Mouse (Mus musculus): Measurements from ENCODE around the gene Gabrr1.
A peak's percentile ranks its signal among the peaks of the same experiment; 100 is the strongest.
"Not testable (repeated sequence)": the region's sequence is repeated elsewhere in the genome, so short reads cannot be mapped to it uniquely, and the experiment has no call there.

Gabrr1 gene

DNA sequence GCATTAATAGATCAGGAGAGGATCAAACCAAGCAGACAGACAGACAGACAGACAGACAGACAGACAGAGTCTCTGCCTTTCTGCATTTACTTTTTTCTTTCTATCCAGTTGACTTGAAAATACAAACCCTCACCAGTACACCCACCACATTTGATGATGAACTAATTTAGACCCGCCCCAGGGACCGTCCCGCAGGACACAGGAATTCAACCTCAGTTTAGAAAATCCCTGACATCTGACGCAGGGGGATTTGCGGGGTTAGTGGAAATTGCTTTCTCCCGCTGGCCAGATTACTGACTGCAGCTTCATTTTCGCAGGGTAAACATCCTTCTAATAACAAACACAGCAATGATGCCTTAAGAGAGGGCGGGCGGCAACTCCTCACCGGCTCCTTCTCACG lies at the start of gene Gabrr1:
Gabrr1 (plus strand) TSS at position 301 of the 400 bp plus-strand sequence.
- DNase-seq (ENCODE audit: low spot score in 2 of 2) = no peak

DNA sequence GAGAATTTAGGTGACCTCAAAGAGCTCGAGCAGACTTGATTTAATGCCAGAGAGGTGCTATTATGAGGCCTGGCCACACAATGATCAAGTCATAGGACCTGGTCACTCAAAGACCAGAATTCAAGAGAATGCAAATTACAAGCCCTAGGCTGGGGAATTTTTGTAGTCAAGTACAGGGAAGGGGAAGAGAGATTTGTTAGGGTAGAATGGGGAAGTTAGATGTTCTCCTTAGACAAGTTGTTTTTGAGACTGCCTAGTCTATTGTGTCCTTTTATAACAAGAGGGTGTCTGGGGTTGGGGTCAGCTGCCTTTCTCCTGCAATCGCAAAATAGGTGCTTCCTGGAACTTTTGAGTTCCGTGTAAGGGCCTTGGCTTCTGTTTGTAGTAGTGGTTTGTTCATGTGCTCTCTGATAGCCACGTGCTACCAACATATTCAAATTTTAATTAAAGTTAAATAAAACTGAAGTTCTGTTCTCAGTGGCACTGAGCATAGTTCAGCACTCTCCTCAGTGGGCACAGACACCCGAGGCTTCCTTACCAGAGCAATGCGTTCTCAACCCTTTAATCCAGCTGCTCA lies 33.1 kb upstream of the Gabrr1 start:
- no peak for DNase-seq (ENCODE audit: low spot score in 2 of 2)

DNA sequence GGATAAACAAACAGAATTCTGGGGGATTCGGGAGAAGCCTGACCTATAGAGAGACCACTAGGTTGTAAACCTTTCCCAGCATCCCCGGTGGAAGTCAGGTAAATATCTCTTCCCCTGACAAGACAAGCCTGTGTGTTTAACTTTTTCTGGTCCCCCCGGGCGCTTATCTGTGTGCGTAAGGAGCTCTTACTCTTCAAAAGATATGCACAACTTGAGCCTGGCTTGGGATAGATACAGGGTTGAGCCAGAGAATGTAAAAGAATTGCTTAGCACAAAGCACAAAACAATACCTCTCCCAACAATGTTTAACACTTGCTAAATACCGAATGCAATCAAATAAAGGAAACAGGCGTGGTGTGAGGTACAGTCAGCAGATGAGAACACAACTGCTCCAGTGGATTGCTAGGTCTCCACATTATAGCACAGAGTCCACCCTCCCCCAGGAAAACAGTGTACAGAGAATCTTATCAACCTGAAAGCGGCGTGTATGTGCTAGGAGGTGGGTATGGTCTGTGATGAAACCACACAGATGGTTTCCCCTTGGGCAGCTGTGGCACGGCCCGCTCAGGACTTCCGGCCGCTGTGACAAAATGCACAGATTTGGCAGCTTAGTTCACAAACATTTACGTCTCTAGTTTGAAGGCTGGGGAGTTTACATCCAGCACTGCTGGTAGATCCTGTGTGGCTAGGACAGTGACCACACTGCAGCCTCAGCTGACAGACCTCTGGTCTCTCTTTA lies 22.4 kb upstream of the Gabrr1 start:
- DNase-seq (ENCODE audit: low spot score in 2 of 2) = no peak

DNA sequence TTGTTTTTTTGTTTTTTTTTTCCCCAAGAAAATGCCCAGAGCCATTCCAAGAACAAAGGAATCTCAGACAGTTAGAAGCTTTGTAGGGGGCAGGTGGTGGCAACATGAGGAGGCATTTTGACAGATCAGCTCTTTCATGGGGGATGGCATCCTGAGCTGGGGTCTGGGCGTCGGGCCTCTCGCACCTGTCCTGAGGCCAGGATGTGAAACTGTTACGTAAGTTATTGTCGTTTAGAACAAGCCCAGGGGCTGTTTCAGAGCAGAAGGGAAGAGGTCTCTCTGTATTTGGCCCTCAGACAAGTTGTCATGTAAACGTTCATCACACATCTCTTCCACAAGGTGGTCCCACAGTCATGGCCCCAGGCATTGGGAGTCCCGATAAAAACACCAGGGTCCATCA lies 21.5 kb upstream of the Gabrr1 start:
- no peak for DNase-seq (ENCODE audit: low spot score in 2 of 2)

DNA sequence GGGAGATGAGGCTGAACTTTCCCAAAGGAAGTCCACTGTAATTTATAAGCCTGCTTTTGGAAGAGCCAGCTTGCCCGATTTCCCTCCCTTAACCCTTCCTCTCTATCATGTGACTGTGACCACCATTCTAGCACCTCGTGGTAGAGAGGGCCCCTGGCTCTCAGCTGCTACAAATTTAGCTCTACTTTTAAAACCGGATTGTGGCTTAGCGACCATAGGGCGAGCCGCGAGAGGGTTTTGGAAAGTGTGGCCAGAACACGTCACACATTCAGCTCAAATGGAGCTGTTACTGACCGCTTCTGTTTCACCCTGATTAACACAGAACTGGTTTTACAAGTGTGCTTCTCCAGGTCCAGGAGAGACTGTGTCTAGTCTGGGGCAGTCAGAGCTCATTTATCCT lies 21.0 kb upstream of the Gabrr1 start:
- DNase-seq (ENCODE audit: low spot score in 2 of 2) = no peak

DNA sequence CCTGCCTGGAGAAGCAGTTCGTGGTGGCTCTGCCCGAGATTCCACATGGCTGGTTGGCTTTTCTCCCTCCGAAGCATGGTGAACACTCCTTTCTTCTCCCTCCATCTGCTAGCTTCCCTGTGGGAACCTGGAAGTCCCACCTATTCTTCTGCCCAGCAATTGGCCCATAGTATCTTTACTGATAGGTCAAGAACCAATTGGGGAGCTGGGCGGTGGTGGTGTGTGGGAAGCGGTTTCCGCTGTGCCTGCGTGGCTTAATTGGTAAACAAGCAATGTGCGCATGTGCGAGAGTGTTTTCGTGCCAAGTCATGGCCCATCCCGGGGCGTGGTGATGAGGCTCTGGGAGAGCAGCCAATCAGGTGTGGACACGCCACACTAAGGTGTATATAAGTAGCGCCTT lies 19.5 kb upstream of the Gabrr1 start:
- DNase-seq (ENCODE audit: low spot score in 2 of 2) = not testable (repeated sequence)

DNA sequence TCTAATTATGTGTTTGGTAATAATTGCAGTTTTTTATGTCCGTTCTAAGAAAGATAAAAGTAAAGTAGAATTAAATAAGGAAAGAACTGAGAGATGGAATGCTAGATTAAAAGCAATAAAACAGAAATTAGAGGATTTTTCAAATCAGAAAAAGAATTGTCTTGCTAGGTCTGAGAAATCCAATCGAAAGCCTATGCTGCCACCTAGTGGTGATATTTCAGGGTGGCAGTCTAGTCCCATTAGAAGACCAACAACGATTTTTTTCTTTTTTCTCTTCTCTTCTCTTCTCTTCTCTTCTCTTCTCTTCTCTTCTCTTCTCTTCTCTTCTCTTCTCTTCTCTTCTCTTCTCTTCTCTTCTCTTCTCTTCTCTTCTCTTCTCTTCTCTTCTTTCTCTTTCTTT lies 13.2 kb upstream of the Gabrr1 start:
- DNase-seq (ENCODE audit: low spot score in 2 of 2) = peak; percentile 88 to 92

DNA sequence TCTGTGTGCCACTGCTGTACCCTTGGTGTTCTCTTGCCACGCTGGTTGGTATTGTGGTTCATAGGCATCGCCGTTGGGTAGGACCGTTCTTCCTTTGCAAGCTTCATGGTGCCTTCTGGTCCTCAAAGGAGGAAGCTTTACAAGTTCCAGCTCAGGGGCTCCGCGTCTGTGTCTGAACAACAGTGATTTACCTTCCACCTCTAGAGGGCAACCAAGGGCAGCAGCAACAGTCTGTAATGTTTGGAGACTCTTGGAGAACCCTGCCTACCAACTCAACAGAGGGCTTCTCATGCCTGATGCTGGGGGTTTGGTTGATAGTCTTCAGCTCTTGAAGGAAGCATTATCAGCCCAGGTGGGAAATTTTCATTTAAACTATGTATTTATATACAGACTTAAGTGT lies 7.8 kb upstream of the Gabrr1 start:
- peak; percentile 32 to 53 for DNase-seq (ENCODE audit: low spot score in 2 of 2)

DNA sequence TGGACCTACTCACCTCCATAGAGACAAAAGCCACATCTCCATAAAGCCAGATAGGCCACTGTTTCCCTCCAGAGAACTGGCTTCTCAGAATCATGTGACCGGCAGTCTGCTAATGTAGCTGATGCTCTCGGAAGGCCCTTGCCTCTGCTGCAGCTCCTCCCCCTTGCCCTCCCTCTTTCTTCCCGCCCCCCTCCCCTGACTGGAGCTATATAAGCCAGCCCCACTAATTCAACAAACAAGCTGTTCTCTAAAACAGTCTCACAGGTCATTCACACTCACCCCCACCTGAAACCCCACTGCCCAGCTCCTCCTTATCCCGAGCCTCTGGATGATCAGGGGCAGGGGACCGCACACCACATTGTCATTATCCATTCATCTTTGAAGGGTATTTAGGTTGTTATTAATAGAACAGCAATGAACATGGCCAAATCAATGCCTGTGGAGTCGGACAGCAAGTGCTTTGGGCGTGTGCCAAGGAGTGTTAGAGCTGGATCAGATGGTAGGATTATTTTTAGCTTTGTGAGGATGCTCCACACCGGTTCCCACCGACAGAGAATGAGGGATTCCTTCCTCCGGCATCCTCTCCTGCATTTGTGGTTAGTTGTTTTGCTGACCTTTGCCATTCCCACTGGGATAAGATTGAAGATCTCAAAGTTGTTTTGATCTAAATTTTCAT lies 6.8 kb upstream of the Gabrr1 start:
- DNase-seq (ENCODE audit: low spot score in 2 of 2) = peak; percentile 10 to 18

DNA sequence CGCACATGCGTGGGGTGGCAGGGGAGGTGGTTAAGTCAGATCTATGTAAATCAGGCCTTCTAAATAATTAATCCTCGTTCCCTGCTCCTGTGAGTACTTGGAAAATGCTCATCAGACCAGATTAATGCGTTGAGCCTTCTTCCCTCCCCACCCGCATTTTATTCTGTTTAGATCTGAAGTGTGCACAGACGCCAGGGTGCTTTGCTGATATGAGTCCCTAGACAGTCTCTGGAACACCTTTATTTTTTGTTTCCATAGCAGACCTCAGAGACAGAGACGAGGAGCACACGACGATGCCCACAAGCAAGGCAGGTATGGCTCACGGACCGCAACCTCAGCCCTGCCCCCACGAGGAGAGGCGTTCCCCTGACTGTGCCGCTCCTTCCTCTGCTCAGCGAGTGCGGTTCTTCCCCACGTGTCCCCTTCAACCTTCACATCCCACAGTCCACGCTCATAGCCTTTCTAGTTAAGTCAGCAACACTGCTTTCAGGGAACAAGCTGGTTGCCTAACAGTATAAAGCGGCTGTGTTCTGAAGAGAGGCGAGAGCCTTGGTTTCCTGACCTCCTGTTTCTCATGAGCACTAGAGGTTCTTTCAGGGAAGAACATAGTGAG lies 14.5 kb downstream of the Gabrr1 start:
- DNase-seq (ENCODE audit: low spot score in 2 of 2) = no peak

DNA sequence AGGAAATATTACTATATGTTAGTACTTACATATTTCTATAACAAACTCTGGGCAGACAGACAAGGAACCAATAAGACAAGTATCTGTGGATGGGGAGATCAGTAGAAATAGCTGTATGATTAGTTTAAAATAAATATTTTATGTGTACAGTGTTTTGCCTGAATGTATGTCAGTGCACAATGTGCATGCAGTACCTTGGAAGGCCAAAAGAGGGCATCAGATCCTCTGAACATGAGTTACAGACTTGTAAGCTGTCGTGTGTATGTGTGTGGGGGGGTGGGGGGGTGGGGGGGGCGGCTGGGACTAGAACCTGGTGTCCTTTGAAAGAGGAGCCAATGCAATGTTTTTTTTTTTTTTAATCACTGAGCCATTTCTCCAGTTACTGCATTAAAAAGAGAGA lies 15.5 kb downstream of the Gabrr1 start:
- peak; percentile 9 to 15 for DNase-seq (ENCODE audit: low spot score in 2 of 2)

DNA sequence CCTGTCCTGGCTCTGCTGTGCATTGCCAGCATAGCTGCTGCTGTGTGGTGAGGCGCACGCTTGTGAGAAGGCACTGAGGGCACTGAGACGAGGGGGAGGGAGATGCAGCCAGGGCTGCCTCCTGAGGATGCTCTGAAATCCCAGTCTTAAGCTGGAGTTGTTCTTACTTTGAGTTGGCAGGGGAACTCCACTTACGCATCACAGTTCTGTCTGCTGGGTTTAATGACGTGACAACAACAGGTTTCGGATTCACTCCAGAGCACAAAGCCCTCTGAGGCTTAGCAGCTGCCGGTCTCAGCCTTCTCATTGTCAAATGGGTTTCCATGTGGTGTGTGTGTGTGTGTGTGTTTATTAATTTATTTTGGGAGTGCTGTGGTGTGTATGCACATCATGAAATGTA lies 16.8 kb downstream of the Gabrr1 start:
- DNase-seq (ENCODE audit: low spot score in 2 of 2) = no peak

DNA sequence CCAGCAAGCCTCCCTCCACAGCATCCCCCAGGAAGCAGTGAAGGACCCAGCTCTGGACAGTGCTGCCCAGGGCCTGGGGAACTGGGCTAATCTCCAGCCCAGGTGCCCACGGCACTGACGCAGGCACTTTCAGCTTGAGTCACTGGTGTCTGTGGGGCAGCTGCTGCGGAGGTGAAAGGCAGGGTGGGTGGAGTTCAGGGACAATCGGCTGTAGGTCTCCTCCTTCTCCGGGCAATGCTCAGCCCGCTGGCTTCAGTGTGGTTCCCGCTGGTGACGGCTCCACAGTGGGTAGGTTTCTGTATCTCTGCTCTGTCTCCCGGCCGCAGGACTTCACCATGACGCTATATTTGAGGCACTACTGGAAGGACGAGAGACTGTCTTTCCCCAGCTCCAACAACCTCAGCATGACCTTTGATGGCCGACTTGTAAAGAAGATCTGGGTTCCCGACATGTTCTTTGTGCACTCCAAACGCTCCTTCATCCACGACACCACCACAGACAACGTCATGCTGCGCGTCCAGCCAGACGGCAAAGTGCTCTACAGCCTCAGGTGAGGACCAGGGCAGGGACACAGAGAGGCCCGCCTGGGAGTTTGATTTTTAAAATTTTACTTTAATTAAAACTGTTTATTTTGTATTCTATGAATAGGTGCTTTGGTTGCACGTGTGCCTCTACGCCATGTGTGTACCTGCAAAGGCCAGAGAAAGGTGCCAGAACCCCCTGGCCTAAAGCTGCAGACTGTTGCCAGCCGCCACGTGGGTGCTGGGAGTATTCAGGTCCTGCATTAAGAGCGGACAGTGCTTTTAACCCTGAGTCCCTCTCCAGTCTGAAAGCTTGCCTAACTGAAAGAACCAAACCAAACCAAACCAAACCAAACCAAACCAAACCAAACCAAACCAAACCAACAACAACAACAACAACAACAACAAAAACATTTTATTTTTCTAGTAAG lies 20.0 kb downstream of the Gabrr1 start:
- no peak for DNase-seq (ENCODE audit: low spot score in 2 of 2)

DNA sequence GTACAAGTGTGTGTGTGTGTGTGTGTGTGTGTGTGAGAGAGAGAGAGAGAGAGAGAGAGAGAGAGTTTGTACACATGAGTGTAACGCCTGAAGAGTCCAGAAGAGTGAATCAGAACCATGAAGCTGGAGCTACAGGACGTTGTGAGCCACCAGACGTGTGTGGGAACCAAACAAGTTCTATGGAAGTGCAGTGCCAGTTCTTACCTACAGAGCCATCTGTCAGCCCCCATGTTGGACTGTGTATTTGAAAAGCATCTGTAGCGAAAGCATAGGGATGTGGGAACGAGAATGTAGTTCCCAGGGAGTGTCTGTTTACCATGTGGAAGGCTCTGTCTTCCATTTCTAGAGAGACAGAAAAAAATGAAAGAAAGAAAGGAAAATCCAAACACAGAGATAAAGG lies 51.2 kb downstream of the Gabrr1 start:
- peak in 1 of 2 experiments; percentile 11 for DNase-seq (ENCODE audit: low spot score in 2 of 2)

DNA sequence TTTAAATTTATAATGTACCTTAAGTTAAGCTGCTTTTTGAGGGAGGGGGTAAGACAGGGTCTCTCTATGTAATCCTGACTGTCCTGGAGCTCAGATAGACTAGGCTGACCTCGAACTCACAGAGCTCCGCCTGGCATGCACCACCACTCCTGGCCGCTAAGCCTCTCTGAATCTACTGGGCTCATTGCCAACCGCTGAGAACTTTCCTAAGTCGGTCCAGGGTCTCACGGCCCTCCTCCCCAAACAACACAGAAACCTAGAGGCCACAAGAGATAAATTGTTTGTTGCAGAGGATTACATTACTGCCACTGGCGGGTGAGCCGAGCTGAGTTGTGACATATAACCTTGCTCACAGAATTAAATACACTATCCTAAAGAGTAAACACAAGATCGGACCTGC lies 55.8 kb downstream of the Gabrr1 start:
- DNase-seq (ENCODE audit: low spot score in 2 of 2) = peak; percentile 7 to 21

DNA sequence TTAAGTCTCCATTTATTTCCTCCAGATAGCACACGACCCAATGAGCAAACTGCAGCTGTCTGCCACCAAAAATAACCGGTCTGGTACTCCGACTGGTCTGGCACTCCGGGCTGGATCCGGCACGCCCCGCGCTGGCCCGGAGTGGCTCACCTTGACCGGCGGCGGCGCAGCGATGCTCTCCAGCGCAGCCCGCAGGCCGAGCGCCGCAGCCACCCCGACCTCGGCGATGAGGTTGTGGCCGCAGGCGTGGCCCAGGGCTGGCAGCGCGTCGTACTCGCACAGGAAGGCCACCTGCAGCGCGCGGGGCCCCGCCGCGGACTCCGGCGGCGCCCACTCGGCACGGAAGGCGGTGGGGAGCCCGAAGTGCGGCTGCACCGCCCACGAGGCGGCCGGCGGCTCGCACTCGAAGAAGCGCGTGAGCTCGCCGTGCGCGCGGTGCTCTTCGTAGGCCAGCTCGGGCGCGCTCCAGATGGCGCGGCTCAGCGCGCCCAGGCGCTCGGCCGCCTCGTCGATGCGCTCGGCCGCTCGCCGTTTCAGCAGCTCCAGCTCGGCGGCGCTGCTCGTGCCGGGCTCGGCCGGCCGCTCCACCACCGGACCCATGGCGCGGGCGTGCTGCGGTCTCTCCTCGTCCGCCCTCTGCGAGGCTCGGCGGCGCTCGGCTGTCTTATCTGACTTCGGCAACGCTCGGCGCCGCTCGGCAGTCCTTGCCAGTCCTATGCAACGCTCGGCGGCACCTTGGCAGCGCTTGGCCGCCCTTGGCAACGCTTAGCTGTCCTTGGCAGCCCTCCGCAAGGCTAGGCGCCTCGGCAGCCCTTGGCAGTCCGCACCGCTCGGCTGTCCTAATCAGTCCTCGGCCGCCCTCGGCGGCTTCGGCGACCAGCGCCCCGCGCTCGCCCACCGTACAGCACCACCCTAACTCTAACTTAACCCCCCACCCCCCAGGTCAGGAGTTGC lies 56.7 kb downstream of the Gabrr1 start:
- peak; percentile 77 to 88 for DNase-seq (ENCODE audit: low spot score in 2 of 2)

DNA sequence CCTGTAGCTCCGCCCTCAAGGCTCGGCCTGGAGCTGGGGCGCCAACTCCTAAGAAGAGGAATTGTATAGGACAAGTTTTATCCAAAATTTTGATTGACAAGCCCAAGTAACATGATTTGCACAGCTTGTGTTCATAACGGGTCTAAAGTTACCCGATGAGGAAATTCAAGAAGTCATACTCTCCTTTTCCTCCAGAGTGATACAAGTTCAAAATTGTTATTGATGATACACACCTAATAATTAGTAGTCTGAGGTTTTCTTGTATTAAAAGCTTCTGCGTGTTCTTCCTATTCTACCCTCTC lies 57.4 kb downstream of the Gabrr1 start, which contains the start of gene Pm20d2:
Pm20d2 (minus strand) TSS at position 3 of the 302 bp plus-strand sequence.
- DNase-seq (ENCODE audit: low spot score in 2 of 2) = no peak

DNA sequence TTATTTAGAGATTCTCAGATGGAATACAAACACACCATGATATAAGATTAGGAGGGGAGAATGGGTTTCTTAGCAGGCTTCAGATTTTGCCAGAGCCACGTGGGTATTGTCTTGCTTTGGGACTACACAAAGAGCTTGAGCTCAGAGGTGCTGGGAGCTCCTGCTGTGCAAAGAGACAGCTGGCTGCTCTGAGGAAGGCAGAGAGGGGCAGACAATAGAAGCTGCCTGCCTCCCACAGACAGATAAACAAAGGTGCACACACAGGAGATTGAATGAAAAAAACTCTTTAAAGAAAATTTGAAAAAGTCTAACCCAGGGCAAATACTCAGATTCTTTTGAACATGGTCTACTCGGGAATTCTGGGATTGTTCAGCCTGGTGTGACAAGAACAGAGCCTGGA lies 65.8 kb downstream of the Gabrr1 start:
- no peak for DNase-seq (ENCODE audit: low spot score in 2 of 2)

DNA sequence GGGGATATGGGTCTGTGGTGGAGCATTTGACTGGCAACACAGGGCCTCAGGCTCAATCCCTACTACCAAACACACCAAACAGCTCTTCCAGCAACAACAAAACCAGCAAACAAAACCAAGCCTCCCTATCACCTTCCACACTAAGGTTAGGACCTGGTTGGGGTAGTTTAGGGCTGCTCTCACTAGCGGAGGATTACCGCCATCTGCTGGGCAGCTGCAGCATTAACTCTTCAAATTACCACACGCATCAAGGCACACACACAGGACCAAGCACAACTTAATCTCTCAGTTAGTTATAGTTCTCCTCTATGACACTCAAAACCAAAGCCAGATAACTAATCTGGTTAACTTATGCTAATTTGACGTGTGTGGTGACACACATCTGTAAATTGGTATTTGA lies 72.4 kb downstream of the Gabrr1 start:
- peak; percentile 58 to 63 for DNase-seq (ENCODE audit: low spot score in 2 of 2)

DNA sequence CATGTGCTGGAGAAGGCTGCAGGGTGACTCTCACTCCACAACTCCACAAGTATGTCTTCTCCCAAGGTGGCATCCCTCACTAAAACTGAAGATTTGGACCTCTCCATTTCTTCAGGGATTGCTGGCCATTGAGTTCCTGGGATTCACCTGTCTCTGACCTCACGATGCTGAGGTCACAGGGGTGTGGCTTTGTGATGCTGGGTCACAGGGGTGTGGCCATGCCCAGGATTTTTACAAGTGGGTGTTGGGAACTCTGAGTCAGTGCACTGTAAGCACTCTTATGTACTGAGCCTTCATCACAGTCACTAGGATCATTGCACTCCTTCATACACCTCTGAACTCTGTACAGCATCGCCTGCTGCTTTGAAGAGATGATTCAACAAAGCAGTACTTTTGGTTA lies 75.2 kb downstream of the Gabrr1 start:
- DNase-seq (ENCODE audit: low spot score in 2 of 2) = no peak
